Mouse (Mus musculus) fat pad, adult 2 months (tissue): ENCODE data around the gene Cdkal1.

Experiments
- DNase-seq: peaks from one replicate; pipeline ENCODE4 v3.0.0-alpha.2; 2011; ENCODE audit warnings: low read depth, low spot score; ENCODE audit errors: extremely low read depth

The Cdkal1 gene

DNA sequence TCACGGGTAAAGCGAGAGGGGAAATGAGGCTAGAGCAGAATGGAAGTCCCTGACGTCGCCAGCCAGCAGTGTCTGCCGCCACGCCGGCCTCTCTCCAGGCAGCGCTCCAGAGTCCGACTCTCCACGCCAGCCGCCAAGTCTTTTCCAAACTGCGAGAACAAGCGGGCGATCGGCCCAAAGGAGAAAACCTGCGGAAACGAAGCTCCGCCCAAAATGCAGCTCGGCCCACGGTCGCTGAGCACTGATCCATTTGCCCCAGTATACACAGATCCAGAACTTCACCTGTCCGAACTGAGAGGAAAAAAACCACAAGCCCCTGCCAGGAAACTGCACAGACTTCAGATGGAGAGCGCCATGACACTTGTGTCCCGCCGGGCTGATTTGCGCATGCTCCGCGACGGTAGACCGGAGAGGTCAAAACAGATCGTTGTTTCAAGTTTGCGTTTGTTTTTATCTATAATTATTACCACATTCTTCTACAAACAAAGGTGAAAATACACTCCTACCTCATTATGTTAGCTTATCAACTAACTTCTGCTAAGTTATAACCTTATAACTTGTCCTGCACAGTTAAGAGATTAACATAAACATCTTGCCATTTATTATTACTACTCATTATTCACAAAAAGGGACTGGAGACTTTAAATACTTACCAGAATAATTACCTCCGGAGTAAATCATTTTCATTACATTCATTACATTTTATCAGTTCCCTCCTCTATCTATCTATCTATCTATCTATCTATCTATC, at the start of gene Cdkal1:
Cdkal1 (minus strand) TSS at position 394 of the 751 bp plus-strand sequence.
- no peak for DNase-seq

DNA sequence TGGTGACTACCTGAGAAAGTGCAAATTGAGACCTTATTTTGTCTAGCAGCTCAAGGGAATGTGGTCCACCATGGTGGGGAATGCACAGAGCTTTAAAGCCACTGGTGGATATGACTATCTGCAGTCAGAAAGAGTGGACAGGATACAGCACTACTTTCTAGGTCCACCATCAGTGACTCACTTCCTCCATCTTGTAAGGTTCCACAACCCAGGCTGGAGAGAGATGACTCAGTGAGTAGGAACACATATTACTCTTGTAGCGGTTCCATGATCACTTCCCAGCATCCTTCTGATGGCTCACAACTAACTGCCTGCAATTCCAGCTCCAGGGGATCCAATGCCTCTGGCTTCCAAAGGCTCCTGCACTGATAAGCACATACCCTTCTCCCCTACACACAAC, 47.9 kb upstream of the Cdkal1 start:
- DNase-seq: no peak

DNA sequence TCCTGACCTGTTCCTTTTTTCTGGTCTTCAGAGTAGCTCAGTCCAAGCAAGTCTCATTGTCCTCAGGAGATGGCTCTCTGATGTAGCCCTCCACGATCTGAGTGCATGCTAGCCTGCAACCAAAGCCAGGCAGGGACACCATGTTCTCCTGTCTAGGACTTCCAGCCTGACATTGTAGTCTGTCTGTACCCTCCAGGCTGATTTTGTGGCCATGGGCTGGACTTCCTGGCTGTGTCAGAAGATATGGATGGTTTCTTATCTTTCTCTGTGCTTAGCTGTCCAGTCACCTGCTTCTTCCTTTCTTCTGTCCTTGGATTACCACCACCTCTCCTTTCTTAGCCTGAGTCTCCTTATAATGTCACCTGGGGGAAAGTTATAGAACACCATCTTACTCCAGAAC, 47.2 kb upstream of the Cdkal1 start:
- DNase-seq: no peak

DNA sequence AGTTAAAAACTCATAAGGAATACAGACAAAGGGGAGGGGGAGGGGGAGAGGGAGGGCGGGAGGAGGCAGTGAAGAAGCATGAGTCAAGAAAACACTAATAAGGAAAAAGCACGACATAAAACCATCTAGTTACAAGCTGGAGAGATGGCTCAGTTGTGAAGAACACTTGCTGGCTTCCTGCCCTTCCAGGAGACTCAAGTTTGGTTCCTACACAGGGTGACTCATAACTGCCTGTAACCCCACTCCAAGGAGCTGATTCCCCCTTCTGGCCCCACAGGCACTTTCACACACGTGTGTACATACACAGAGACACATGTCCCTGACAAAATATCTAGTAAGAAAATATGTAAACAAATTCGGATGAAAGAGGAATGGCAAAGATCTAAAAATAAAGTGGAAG, 46.2 kb upstream of the Cdkal1 start:
- DNase-seq: no peak

DNA sequence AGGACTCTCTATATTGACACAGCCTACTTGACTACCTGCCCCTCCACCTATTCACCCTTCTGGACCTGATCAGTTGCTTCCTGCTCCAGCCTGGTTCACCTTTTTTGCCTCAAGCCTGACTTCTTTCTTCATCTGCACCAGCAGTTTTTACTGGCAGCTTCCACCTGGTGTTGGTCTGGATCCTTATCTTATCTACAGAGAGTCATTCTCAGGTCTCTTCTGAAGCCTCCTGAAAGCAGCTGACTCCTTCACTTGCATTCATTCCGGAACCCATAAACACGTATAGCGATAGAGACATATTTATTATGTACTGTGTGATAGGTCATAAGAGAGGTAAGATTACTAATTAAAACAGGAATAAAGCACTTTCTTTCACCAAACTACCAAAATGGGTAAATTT, 11.3 kb upstream of the Cdkal1 start:
- no peak for DNase-seq

DNA sequence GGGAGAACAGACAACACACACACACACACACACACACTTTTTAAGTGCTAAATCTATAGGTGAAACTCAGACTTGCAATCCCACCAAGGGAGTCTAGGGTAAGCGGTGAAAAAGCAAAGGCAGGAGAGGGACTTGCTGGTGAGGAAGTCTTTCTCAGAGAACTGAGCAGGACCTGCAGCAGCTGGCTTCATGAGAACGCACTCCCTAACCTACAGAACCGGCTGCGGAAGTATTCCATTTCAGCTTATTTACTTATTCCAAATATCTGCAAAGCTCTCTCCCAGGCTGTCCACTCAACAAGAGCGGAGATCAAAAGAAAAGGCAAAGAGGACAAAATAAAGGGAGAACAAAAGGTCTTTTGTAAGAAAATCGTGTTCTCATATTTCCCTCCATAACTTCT, 8.9 kb upstream of the Cdkal1 start:
- DNase-seq: no peak

DNA sequence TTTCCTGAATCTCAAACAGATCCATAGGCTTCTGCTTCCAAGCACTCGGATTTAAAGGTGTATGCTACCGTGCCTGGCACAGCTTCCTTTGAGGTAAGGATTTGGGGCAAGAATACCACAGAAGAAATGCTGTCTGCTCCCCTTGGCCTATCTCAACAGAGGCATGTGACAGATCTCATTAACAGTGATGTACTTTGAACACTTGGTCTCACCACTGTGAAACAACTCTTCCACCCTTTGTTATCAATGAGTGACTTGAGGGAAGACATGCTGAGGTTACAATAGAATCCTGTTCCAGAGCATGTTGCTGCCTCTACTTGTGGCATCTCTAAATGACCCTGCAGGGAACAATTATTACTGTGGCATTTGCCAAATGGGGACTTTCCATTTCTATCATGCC, 4.6 kb upstream of the Cdkal1 start:
- no peak for DNase-seq

DNA sequence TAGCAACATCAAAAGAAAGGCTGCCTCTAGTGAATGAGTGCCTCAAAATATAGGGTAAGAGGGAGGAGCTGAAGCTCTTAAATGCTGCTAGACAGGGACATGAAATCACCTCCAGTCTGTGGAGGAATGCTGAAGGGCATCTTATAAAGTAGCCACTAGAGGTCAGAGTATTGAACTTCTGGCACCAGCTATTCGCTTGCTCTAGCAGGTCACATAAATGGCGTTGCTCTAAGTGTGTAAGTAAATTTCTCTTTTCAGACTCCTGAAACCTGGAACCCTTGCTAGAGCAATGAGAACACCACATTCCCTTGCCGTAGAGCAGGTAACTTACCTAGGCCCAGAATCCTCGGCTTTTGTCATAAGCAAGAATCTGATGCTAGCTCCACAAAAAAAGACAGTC, 2.0 kb upstream of the Cdkal1 start:
- DNase-seq: no peak

DNA sequence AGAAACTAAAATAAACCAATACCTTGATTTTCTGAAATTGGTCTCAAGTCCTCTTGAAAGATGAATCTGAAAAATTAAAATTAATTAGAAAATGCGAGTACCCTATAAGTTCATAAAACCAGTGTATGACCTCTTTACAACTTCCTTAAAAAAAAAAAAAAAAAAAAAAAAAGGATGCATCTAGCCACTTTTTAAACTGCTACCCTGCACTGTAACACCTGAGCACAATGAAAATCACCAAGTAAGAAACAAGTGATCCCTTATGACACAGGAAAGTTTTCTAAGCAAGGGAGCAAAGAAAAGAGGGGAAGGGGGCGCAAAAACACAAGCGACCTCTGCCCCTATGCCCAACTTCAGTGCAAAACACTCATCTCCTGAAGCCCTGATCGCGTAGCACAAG, 598 bp downstream of the Cdkal1 start:
- no peak for DNase-seq

DNA sequence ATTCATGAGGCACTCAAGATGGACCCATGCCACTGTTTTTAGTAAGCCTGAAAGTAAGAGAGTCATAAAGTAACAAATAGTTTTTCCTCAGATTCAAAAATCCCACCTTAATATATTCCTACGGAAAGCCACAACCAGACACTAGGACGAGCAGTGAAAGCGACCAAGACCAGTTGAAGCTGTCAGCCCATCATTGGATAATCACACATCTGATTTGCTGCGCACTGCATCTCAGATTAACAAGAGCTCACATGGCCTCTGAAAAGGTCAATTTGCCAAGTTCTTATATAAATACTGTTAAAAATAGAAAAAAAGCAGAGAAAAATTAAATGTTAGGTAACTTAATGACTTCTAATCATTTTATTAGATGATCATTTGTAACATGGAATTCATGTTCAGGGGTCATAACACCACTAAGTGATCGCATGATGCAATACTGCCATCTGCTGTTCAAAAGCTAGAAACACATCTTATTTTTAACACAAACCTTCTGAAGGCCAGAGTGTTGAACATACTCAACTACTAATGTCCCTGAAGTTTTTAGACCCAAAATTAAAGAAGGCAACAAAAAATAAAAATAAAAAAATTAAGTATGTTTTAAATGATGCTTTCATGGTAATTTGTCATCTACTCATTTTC, 16.9 kb downstream of the Cdkal1 start:
- no peak for DNase-seq

DNA sequence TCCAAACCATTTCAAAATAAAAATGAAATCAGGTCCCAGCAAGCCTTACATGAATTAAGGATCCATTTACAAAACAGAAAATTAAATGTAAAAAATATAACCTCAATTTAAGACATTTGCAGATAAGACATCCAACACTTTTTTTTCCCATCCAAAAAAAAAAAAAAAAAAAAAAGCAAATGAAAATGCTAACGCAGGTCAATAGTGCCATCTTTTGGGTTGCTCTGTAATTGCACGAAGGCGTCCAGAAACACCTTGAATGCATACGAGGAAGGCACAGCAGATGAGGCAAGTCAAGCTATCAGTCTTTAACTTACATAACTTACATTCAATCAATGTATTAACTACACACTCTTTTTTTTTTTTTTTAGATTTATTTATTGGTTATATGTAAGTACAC, 20.3 kb downstream of the Cdkal1 start:
- DNase-seq: no peak

DNA sequence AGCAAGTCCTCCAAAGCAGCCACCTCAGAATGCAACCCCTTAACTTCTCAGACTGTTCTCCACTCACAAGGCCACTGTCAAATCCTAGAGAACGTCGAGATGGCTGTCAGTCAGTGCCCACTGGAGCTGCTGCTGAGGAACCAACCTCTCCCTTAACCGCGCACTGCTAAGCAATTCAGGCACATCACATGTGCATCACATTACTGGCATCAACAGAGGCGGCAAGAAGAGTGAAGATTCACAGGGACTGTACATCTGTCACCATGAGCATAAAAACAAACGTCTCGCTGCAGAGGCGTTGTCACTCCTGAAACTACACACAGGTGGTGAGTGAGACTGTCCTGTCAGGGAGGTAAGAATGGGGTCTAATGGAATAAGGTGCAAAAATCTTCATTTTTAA, 21.7 kb downstream of the Cdkal1 start:
- no peak for DNase-seq

DNA sequence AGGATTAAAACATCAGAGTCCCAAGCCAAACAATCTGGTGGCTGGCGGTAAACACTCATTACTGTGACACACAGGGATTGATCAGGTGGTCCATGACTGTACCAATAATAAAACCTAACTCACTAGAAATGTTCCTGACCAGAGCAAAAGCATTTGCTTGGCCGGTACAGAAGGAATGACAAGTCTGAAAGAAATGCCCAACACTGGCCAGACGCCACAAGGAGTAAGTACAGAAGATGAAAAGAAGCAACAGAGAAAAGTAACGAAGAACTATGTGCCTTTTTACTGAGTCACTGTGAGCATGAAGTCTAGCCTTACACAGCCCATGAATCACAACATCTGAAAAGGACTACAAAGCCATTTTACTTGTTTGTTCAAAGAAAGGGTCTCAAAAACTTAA, 24.3 kb downstream of the Cdkal1 start:
- DNase-seq: no peak

DNA sequence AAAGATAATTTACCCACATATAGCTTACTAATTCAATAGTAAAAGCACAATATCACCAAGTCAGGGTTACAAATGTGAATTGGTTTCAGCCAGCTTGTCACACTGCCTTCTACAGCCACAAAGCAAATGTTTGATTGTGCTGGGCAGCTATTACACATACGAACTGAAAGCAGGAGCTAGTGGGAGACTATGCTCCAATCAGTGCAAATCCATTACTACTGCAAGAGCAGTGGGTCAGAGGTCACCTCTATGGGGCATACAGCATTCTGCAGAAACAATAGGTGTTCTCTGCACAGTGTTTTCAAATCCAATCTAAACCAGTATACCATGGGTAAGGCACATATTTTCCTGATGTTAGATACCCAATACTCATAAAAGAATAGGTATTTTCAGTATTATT, 27.4 kb downstream of the Cdkal1 start:
- DNase-seq: no peak

DNA sequence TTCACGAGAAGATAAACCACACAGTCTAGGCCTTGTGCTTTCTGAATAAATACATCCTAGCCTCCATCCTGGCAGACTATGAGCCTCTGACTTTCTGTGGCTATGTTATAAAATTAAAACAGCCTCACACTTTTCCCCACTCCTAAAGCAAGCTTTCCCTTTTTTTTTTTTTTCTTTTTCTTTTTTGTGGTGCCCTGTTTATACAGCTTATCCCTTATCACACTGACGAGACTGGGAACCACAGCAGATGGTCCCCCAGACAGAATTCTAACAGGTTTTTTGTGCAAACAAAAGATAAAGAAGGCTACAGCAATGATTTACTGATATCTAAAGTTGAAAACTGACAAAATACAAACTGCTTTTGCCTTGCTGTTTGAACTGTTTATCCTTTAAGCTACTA, 29.0 kb downstream of the Cdkal1 start:
- no peak for DNase-seq

DNA sequence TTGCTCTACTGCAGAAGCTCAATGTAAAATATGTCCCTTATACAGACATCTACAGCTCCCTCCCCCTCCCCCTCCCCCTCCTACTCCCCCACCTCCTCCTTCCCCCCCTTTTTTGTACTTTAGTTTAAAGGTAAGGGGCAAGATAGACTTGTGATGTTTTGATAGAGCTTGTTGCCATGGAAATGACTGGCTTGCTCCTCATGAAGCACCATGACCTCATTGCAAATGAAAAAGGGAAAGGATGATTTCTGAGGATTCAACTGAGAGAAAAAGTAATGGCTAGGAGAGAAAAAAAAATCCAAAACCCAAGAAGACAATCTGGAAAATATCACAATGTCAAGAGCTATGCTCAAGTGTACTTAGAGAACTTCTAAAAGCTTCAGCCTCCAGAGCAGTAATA, 29.4 kb downstream of the Cdkal1 start:
- DNase-seq: no peak

DNA sequence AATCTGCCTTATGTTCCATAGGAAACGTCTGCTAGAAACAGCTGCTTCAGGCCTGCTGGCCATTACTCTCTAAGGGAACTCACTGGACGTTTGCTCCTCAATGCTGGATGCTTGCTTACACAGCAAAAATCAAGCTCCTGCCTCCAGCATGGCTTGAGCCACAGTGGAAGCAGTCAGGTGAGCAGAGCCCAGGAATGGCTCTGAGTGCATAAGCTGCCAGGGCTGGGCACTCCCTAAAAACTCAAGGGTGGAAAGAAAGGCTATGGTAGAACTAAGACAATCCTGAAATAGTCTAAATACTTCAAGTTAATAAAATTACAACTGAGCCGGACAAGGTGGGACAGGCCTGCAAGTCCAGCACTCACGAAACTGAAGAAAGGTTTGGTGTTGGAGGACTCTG, 30.7 kb downstream of the Cdkal1 start:
- no peak for DNase-seq

DNA sequence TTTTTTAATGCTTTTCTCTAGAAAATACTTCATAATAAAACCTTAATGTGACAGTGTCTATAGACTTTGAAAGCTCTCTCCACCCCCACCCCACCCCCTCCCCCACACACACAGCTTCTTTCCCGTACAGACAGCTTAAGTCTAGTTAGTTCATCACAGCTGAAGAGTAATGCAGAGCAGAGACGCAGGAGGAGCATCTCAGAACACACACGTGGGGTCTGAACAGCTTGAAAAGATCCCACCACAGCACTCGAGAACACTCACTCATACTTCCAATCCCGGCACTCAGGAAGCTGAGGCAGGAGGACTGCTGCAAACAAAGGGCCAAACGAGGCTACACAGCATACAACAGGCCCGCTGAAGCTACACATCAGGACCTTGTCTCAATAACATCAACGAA, 31.1 kb downstream of the Cdkal1 start:
- DNase-seq: no peak

DNA sequence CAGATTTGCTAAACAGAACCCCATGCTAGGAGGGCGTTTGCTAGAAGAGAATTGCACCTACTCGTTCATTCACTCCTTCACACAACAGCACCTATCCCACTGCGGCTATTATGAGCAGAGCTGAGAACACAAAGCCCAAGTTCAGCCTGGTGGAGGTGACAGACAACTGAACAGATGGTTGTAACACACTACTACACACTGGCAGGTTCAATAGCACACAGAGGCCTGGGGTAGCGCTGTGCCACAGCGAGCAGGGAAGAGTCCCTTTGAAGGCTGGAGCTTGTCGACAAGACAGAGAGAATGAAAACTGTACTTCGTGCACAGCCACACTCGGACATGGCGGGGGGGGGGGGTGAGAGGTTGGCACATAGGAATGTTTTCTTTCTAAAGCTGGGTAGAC, 31.6 kb downstream of the Cdkal1 start:
- DNase-seq: no peak

DNA sequence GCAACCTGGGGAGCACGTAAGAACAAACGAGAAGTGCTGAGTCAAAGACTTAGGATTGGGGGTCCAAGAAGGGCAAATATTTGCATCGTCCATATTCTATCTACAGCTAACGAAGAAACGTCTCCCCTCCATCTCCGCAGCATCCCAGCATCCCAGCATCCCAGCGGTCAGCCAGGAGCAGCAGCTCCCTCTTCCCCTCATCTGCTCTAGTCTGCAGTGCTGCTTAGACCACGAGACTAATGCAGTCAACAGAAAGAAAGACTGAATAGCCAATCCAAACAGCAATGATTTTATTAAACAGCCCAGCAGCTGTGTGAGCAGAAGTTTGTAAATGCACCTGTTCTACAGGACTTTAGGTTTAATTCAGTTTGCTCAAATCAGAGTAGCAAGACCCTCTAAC, 32.0 kb downstream of the Cdkal1 start:
- no peak for DNase-seq

DNA sequence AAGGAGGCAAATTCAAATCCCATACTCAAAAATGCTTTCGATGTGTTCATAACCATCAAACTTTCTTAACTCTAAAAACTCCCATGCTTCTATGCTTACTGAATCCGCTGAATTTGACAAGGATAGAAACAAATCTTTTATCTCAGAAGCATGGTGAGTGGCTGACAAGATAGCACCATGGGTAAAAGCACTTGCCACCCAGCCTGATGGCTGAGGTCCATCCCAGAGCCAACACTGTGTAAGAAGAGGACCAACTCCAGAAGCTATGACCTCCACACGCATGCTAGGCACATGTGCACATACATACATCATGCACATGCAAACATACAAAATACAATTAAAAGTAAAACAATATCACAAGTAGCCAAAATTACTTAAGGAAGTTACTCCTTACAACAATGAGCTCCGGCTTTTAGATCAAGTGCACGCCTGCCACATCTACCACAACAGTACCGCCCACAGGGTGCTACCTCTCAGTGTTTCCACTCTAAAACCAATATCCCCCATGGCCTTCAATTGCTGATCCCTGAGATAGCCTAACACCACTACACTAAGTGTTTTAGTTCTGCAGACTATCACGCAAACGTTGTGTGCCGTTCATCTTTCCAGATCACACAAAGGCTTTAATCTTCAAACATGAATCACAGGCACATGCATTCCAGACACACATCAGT, 35.4 kb downstream of the Cdkal1 start:
- DNase-seq: no peak

DNA sequence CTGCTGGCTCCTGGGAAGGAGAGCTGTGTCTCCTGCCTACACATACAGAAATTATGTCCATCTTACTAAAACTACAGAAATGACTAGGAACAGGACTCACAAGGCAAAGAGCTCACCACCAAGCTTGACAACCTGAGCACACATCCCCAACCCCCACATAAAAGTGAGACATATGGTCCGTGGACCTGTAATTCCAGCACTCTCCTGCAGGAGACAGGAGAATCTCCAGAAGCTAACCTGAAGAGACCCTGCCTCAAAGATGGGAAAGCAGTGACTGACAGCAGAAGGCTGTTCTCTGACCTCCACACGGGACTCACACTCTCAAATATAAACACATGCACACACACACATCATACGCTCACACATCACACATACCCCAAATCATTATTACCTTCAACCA, 36.3 kb downstream of the Cdkal1 start:
- no peak for DNase-seq
